Mouse (Mus musculus) cerebellum, adult 9-10 months (tissue): ENCODE measurements around the gene Lama5.

Source experiments
- DNase-seq: peaks from one replicate; pipeline ENCODE4 v3.0.0; 2022

The Lama5 gene

DNA sequence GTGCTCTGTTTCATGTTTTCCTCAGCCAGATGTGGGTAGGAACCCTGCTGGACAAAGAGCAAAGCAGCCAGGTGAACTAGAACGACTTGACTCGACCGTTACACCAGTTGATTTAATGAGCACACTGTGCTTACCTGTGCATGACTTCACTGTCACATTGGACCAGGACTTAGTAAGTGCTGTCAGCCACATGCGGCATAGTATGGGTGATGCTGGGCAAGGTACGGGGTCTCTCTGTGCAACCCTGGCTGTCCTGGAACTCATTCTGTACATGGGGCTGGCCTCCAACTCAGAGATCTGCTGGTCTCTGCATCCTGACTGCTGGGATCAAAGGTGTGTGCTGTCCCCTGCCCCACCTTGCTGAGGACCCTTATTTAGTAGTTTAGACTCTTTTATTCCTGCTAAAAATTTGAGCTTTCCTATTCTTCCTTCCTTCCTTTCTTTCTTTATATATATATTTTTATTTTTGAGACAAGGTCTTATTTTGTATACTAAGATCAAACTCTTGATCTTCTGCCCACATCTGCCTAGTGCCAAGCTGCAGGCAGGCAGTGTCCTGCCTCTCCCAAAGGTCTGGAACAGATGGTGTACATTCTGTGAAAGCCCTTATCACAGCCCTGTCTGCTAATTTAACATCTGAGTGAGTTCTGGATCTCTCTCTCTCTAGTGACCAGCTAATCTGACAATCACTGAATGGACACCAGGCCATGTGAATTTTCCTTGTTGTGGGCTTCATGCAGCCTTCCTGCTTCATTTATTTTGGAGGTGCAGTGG is 29.0 kb upstream of the Lama5 start:
- peak; percentile 17 for DNase-seq

DNA sequence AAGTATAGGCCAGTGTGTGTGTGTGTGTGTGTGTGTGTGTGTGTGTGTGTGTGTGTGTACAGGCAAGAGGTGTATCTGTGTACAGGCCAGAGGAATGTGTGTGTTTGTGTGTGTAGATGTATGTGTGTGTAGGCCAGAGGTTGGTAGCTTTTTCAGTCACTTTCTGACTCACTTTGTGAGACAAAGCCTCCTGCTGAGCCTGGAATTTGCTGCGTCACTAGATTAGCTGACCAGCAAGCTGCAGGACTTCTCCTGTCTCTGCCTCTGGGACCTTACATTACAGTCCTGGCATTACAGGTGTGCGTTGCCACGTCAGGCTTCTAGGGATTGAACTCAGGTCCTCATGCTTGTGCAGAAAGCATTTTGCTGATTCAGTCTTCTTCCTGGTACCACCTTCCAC is 26.2 kb upstream of the Lama5 start:
- DNase-seq, result peak; percentile 6

DNA sequence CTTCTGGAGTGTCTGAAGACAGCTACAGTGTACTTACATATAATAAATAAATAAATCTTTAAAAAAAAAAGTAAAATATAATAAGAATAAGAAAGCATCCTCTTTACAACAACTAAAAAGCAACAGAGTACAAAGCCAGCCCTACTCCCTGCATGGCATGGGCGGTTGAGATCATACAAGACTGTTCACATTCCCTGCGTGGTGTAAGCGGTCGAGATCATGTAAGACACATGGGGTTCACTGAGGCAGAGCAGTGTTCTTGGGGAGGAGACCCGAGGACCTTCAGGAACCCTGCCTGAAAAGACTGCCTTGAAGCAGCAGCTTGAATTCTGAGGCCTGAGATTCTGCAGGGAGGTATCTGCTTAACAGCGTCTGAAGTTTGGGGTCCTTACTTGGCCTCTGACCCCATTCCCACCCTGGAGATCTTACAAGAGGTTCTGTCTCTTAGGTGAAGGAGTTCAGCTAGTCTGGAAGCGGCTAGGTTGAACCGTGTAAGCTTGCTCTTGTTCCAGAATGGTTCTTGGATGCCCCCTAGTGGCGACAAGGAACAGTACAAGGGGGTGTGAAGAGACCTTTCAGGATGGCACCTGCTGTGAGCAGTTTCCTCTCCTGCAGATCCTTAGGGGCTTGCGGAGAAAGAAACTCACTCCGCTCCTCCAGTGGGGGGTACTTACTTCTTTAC is 25.4 kb upstream of the Lama5 start:
- peak; percentile 84 for DNase-seq

DNA sequence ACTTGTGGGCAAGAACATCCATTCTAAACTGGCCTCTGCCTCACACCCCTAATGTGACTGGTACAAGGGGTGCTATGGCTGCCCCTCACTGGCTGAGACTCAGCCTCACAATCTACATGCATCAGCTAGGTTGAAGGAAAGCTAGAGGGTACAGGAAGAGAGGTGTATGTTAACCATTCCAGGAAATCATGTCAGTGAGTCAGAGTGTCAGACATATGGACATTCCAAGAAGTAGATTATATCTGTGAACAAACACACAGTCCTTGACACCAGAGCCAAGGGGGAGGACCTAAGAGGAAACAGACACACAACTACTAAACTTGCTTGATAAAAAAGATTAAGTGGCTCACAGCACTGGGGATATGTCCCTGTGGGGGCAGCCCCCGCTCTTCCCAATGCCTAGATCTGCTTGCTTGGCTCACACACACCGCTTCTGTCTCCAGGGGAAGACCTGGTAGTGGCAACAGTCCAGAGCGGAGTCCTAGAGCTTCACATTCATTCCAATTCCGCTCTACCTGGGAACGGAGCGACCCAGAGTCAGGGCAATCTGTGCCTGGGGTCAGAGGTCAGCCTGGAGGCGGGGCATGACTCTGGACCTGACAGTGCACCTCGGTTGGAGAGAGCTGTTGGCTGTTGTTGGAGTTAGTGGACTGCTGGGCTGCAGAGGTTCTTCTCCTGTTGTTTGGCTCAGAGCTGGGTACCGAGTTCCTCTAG is 23.4 kb upstream of the Lama5 start:
- DNase-seq, result no peak

DNA sequence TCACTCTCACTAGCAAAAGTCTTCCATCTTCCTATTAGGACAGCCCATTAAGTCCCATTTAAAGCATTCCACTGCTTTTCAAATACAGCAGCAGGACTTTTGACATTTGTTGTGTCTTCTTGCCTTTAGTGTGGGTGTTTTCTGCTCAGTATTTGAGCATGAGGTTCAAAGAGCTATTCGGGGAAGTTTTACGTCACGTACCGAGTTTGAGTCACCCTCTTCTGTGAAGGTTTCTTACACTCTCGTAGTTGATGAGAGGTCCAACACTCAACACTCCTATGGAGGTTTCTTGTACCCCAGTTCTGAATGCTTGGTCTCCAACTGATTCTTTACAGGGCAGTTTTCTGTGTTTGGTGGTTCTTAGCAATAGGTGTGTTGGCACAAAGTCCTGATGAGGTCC is 22.3 kb upstream of the Lama5 start:
- no peak for DNase-seq

DNA sequence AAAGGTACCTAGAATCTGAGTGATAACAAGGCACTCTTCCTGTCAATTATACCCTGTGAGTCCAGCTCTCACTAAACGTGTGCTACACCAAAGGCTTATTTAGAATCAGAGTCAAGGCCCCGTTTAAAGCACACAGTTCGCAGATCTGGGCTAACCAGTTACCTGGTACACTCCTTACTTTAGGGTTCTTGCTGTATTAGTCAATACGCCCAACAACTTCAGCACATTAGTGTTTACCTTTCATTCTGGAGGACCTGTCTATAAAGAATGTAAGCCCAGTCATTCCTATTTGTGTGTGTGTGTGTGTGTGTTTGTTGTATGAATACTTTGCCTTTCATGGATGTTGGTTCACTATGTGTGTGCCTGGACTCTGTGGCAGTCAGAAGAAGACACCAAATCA is 17.4 kb upstream of the Lama5 start:
- no peak for DNase-seq

DNA sequence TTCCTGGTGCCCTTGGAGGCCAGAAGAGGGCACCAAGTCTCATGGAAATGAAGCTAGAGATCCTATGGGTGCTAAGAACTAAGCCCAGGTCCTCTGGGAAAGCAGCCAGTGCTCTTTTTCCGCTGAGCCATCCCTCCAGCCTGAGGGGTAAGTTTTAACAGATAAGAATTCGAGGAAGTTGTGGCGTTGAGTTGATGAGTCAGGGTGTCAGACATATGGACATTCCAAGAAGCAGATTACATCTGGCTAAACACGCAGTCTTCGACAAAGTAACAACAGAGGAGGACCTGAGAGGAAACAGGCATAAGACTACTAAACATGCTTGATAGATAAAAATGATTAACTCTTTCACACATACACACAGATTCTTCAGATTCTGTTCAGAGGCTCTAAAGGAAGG is 12.9 kb upstream of the Lama5 start:
- no peak for DNase-seq

DNA sequence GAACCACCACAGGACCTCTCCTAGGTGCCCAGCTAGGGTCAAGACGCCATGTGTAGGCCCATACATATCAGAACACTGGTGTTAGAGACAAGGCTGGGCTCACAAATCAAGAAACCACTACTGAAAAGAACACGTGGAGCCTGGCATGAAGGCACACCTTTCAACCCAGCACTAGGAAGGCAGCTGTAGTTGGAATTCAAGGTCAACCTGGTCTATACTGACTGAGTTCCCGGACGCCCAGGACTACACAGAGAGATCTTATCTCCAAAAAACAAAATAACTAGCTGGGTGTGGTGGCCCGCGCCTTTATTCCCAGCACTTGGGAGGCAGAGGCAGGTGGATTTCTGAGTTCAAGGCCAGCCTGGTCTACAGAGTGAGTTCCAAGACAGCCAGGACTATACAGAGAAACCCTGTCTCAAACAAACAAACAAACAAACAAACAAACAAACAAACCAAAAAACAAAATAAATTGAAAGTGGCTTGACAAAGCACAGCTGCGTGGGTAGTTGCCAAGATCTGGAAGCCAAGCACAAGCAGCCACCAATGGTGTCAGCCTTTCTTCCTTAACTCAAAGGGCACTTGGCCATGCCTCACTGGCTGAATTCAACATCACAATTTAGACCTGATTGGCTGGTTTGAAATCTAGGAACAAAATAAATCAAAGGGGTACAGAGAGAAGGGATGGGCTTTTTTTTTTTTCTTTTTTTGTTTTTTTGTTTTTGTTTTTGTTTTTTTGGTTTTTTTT is 12.1 kb upstream of the Lama5 start:
- no peak for DNase-seq

DNA sequence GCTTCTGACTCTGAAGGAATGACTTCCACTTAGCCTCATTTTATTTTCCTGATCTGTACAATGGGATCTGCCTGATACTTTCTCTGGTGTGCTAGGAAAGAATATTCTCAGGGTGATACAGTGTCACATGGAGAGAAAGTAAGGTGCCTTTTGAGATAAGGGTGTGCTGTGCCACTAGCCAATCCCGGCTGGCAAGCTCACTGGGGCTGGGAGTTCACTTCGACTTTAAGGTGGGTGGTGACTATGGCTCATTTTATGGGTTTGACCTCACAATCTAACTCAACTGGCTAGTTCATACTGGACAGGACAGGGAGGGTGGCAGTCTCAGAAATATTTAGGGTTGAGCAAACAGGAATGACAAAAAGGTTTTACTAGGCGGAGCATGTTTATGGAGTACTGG is 11.3 kb upstream of the Lama5 start:
- no peak for DNase-seq

DNA sequence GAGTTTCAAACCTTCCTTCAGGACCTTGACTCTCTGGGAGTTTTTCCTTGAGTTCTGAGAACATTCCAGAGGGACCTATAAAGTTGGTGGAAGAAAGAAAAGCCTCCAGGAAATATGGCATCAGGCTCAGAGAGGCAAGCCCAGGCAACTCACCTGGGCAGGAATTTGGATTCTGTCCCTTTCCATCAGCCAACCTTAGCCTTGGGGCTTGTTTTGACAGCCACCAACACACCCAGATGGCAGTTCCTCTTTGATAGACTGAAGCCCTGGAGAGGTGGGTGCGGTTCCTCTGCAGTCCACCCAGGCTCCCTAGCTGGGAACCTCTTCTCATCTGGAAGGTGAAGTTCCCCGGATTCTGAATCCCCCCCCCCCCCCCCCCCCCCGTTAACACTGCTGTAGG is 10.8 kb upstream of the Lama5 start:
- DNase-seq, result no peak

DNA sequence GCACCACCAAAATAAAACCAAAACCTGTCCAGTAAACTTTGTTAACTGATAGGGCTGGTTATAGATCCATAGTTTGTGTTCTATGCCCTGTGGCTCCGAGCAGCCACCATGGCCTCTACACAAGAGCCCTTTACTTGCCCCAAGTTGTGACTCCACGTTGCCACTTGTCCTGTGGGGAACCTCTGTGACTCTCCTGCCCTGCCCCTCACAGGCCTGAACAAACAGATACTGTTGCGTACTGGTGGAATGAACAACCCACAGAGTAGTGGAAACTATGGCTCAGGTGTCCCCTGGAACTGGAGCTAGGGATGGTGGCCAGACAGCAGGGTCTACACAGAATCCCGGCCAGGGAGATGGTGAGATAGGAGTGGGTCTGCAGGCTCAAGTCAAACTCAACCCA is 10.1 kb upstream of the Lama5 start:
- DNase-seq, result no peak

DNA sequence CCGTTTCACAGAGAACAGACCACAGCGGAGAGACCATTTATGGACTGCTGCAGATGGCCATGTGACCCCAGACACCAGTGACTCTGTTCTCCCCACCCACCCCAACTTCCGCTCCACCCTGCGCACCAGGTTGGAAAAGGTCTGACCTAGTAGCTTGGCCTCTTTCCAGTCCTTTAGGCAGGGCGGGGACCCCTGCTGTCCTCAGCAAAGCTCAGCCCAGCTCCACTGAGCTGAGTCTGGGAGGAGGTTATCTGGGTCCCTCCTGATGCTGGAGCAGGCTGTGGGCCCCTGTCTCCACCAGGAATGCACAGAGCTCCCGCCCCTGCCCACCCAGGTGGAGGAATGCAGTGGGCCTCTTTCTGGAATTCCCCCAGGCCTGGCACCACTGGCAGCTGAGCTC is 9.3 kb upstream of the Lama5 start:
- DNase-seq, result no peak

DNA sequence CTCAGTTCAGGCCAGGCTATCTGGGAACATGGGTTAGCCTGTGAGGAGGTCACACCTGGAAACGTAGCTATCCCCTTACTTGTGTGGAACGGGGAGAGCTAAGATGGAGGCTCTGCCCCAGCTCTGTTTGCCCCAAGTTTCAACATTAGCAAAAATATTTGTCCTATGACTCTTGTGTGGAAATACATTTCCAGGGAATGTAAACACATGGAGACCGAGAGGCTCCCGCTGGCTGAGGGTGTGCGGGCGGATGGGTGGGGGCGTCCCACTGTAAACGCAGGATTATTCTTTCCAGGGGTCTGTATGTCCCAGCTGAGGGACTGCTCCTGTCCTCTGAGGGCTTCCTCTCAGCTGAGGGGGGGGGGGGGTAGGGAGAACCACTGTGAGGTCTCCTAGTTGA is 8.7 kb upstream of the Lama5 start:
- no peak for DNase-seq

DNA sequence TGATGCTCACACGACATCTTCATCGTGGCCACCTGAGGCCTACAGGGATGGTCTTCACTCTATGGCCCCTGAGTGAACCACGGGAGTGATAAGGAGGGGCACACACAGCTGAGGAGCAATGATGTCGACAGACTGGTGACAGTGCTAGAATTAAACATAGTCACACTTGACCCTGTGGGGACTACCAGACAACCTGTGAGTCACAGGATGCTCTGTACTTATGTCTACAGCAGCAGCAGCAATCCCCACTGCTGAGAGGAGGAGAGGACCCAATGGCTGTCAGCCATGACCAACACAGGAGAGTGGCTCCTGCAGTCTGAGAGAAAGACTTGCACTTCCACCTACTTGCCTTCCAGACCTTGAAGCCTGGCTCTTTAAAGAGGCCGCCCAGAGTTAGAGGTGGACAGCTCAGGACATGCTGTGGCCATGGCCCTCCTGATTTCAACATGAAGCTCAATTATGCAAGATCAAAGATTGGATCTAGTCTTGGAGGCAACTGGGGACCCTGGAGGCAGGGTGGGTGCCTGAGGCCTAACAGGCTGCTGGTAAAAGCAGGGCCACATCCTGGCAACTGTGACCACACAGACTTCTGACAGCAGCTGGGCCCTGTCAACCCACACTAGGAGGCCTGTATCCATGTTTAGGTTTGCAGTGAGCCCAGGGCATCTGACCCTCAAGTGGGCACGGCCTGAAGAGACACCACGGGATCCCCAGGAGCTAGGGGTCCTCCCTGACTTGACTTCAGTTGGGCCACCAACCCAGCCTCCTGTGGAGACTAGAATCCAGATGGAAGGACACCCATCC is 7.6 kb upstream of the Lama5 start:
- DNase-seq, result no peak

DNA sequence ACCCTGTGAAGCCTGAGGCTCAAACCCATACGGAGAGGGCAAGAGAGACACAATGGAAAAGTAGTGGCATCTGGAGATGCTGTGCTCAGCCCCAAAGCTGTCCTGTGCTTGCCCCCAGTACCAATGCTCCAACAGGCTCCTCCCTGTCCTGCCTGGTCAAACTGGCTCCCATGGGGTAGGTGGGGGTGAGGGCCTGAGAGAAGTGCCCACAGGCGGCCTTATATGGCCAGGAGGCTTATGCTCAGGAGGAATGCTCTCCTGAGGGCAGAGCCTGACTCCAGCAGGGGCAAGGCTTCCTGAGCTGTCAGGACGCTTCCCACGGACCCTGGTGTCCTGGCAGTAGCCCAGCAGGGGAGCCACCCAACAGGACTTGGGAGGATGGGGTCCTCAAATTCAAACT is 4.8 kb upstream of the Lama5 start:
- DNase-seq, result no peak

DNA sequence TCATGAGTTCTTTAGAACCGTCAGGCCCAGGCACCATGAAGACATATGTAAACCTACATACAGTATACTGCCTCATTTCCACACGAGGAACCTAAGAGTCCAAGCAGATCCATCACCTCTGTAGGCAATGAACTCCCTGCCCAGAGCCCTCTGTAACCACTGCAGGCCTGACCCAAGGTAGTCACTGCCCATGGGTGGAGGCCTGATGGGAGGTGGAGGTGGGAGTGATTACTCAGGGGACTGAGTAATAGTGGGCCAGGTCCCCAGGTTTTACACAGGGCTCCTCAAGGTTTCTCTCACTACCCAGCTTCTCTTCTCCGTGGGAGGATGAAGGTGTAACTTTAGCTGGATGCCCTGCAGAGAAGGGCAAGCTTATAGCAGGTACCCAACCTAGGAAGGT is 3.5 kb upstream of the Lama5 start:
- no peak for DNase-seq

DNA sequence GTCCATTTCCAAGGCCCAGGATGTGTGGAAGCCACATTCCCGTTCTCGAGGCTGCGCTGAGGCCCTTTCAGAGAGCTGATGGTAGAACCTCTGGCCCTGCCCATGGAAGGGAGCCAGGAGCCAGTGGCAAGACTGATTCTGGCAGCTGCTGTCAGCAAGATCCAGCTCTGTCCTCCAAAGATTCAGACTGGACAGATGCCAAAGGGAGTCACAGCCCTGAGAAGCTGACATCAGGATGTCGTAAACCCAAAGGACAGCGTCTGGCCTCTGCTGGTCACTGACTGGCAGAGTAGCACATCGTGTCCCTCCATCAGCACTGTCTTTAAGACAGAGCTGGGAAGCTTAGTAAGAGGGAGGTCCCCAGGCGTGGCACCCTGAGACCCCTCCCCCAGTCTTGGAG is 2.9 kb upstream of the Lama5 start:
- DNase-seq, result no peak

DNA sequence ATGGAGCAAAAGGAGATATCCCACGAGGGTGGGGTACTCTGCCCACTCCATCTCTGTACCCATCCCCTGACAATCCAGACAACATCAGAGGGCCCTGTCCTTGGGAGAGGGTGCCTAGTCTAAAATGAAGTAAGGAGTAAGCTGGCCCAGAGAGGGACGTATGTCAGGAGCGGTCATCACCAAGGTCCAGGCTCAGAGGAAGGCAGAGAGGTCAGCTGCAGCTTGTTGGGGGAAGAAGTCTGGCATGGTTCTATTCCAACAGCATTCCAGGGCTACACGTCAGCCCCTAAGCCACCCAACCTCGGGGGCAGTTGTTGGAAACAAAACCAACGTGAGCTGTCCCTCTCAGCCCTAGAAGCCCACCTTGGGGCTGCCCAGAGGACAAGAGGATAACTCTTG is 2.4 kb upstream of the Lama5 start:
- DNase-seq, result no peak

DNA sequence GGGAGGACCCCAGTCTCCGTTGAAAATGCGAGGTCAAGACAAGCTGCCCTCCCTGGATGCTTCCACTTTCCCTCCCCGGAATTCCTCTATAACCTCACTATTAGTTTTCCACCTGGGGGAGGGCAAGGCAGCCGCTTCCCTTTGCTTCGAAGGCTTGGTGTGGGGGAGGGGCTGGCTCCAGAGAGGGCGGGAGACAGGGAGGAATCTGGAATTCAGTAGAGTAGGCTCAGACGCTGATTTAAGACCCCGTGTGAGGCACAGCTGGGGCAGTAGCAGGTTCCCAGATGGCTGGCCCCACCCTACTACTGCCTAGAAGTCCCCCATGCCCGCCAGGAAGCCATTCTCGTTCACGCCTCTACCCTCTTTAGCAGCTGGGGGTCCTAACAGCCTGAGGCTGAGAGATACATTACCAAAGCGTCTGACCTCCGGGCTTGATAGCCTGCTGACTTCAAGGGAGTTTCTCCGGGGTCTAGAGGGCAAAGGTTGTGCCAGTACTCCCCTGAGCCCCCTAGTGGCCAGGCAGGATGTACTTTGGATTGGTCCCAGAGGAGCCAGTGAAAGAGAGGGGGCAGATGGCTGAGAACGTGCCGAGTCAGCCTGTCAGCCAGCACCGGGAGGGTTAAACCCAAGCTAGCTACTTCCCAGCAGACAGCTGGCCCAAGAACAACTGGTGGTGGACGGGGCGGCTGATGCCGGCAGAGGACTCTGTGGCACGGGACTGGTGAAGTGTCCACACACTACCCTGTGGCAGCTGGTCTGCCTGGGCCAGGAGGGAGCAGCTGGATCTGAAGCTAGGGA is 1.8 kb upstream of the Lama5 start:
- DNase-seq, result no peak

DNA sequence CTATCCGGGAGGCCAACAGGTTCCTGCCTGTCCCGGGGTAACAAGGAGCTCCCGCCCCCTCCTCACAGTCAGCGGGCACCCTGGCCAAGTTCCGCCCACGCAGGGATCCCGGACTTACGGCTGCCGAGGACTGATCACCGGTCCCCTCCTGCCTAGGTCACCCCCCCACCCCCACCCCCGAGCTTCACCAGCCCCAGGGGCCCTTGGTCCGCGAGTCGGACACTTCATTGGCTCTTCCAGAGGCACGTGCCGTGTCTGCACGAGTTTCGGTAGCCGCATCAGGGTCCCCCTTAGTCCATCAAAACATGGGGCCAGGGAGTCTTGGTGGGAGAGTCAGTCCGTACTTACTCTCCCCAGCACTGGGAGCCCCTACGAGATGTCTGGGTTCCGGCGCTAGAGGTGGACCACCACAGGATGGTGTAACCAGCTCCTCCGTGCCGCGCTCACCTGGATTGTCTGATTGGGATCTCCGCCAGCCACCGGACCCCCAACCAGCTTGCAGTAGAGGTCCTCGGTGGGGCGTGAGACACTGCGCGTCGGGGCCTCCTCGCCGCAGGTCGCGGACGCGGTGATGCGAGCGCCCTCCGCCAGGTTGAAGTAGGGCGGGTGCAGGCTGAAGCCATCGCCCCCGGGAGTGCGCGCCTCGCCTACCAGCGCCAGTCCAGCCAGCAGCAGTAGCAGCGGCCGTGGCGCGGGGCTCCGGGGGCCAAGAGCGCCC is 456 bp downstream of the Lama5 start:
- no peak for DNase-seq

DNA sequence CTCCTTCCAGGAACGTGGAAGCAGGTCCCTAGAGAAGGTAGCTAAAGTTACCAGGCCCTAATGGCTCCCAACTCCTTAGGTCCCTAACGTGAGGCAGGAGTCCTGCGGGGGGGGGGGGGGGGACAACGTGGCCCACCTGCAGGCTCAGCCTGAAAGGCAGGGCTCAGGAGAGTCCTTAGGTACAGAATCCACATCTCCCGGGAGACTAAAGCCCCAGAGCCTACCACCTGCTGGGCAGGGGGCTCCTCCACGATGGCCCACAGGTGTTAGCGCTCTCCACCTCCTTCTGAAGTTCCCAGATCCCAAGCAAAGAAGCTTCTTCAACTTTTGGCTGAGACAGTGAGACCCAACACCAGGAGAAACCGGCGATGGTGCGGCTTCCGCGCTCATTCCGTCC is 1.0 kb downstream of the Lama5 start:
- no peak for DNase-seq
